In genomic region chr7:45786136-45786578, GRCm38 (mm10) we compare ENCODE assay signal across 9 mouse cellular contexts. TPM values are rescaled to one million over a fixed set of nuclear protein-coding genes. Genes with fewer than 3 reads are reported as not detected.
A peak's percentile ranks its signal among the peaks of the same experiment; 100 is the strongest.
DNase-seq lines count a peak whose midpoint lies in the region; ATAC-seq lines count a peak whose summit lies in the region.
"Had no signal": no experiment of that assay in that cellular context is flagged by ENCODE, and none has a peak within 500 bp of the region (broad histone marks: within the 10 kb centered on the region; RNA-seq: fewer than 3 reads in every experiment).

No protein-coding gene starts in this region.

- H3K4me3 ChIP-seq in heart, embryonic 14.5 days (ENCODE audit: control insufficient read depth in 1 of 2, insufficient read depth in 1 of 2, low read depth in 1 of 2, low read length in 2 of 2), result peak overlapping the region; percentile 46 to 47
- peak overlapping the region; percentile 97 for H3K4me3 ChIP-seq in neural tube, embryonic 12.5 days

- H3K27me3 ChIP-seq in heart, embryonic 14.5 days (ENCODE audit: control insufficient read depth, insufficient read depth, low read length), result peaks cover 50% of the 10 kb centered on the region
- no peaks in the 10 kb centered on the region for H3K27me3 ChIP-seq in neural tube, embryonic 12.5 days (replicated peaks)

- ATAC-seq in heart, embryonic 14.5 days (ENCODE audit: insufficient number of reproducible peaks, insufficient read depth, low FRiP score, low read depth), result no peak
- ATAC-seq in inflammation-experienced regulatory T-cells, adult 6 months, result peak; percentile 42
- ATAC-seq in neural tube, embryonic 12.5 days (ENCODE audit: low FRiP score, low read depth), result peak; percentile 54

- H3K36me3 ChIP-seq in heart, embryonic 14.5 days (ENCODE audit: control insufficient read depth, insufficient read depth, low read length), result no peaks in the 10 kb centered on the region
- H3K36me3 ChIP-seq in neural tube, embryonic 12.5 days, result peaks cover 39% of the 10 kb centered on the region

- WGBS in heart, embryonic 14.5 days, result 1% methylated on average over 14 of the region's 14 CpGs
- under 1% methylated on average over 14 of the region's 14 CpGs for WGBS in neural tube, embryonic 12.5 days

- H3K27ac ChIP-seq in heart, embryonic 14.5 days (replicated peaks in 1 of 2; ENCODE audit: control insufficient read depth in 1 of 2, insufficient read depth in 1 of 2, low read depth in 2 of 2, low read length in 2 of 2), result no peak overlapping the region
- H3K27ac ChIP-seq in neural tube, embryonic 12.5 days, result peak overlapping the region; percentile 90; the same call in 1 of the 2 replicates

- H3K9me3 ChIP-seq in heart, embryonic 14.5 days (ENCODE audit: control insufficient read depth, low read length), result no peaks in the 10 kb centered on the region
- H3K9me3 ChIP-seq in neural tube, embryonic 12.5 days, result no peaks in the 10 kb centered on the region

- H3K9ac ChIP-seq in heart, embryonic 14.5 days (ENCODE audit: low read length), result peak overlapping the region; percentile 66; the same call in 1 of the 2 replicates
- H3K9ac ChIP-seq in neural tube, embryonic 12.5 days, result peak overlapping the region; percentile 92

- H3K4me2 ChIP-seq in heart, embryonic 14.5 days (ENCODE audit: low read length), result peak overlapping the region; percentile 78
- peak overlapping the region; percentile 83 for H3K4me2 ChIP-seq in neural tube, embryonic 12.5 days (replicated peaks)

- no peak for DNase-seq in heart, adult 8-10 months (ENCODE audit: low spot score)
- peak; percentile 90 for DNase-seq in ES-CJ7 (ENCODE audit: low read depth, low spot score)
- peak; percentile 65 for DNase-seq in embryo, embryonic 11.5 days (ENCODE audit: low read depth, low spot score)
- DNase-seq in spleen, adult 12 weeks (ENCODE audit: low spot score), result no peak
- DNase-seq in lung, postnatal 10 days, result no peak

- H3K4me1 ChIP-seq in heart, embryonic 14.5 days (ENCODE audit: control insufficient read depth in 2 of 2, insufficient read depth in 2 of 2, low read length in 2 of 2), result peaks cover 7 to 13% of the 10 kb centered on the region in 2 experiments; a peak in 3 of 4 replicates
- H3K4me1 ChIP-seq in neural tube, embryonic 12.5 days, result peaks cover 29% of the 10 kb centered on the region

RNA-seq across cellular contexts. Expression of gene Sult2b1, which starts 1.7 kb away (rescaled TPM):
- polyA plus RNA-seq in heart, embryonic 14.5 days (2014; fragmentation: Nextera tagmentation; extraction: Ambion mirVana), result 0.30 and 0.81 TPM in 2 replicates
- total RNA-seq in heart, adult 8-10 months (2022), result not detected
- polyA plus RNA-seq in inflammation-experienced regulatory T-cells, adult 6 months (2017; shearing (Covaris generic)), result 1 to 10 TPM; 3.4 to 6.4 (median 3.8) TPM
- 2.1 and 2.4 TPM in 2 replicates for polyA plus RNA-seq in neural tube, embryonic 12.5 days (2016; fragmentation: Nextera tagmentation; extraction: Ambion mirVana)

RNA-seq across cellular contexts. Expression of gene Lmtk3, which starts 2.6 kb away (rescaled TPM):
- polyA plus RNA-seq in heart, embryonic 14.5 days (2014; fragmentation: Nextera tagmentation; extraction: Ambion mirVana), result 0.31 and 1.1 TPM in 2 replicates
- under 1 TPM in 1 of 4 experiments, not detected in 3; 0.22 TPM for total RNA-seq in heart, adult 8-10 months (2022)
- under 1 TPM in 1 of 3 experiments, not detected in 2; 0.58 TPM for polyA plus RNA-seq in inflammation-experienced regulatory T-cells, adult 6 months (2017; shearing (Covaris generic))
- polyA plus RNA-seq in neural tube, embryonic 12.5 days (2016; fragmentation: Nextera tagmentation; extraction: Ambion mirVana), result 10.9 and 14.1 TPM in 2 replicates

RNA-seq across cellular contexts. Expression of gene Cyth2, which starts 28.2 kb away (rescaled TPM):
- 88.6 and 89.7 TPM in 2 replicates for polyA plus RNA-seq in heart, embryonic 14.5 days (2014; fragmentation: Nextera tagmentation; extraction: Ambion mirVana)
- 10 to 100 TPM; 54.0 to 65.5 (median 62.1) TPM for total RNA-seq in heart, adult 8-10 months (2022)
- polyA plus RNA-seq in inflammation-experienced regulatory T-cells, adult 6 months (2017; shearing (Covaris generic)), result 10 to 100 TPM; 11.9 to 19.8 (median 16.7) TPM
- polyA plus RNA-seq in neural tube, embryonic 12.5 days (2016; fragmentation: Nextera tagmentation; extraction: Ambion mirVana), result 305 and 308 TPM in 2 replicates

RNA-seq across cellular contexts. Expression of gene Kcnj14, which starts 38.4 kb away (rescaled TPM):
- 0.26 and 0.78 TPM in 2 replicates for polyA plus RNA-seq in heart, embryonic 14.5 days (2014; fragmentation: Nextera tagmentation; extraction: Ambion mirVana)
- total RNA-seq in heart, adult 8-10 months (2022), result 1 to 10 TPM in 3 of 4 experiments, under 1 TPM in 1; 0.87 to 6.1 (median 3.1) TPM
- polyA plus RNA-seq in inflammation-experienced regulatory T-cells, adult 6 months (2017; shearing (Covaris generic)), result not detected
- polyA plus RNA-seq in neural tube, embryonic 12.5 days (2016; fragmentation: Nextera tagmentation; extraction: Ambion mirVana), result 0.86 and 0.87 TPM in 2 replicates
- total RNA-seq: hematopoietic stem cell, adult 5-6 weeks had no signal

RNA-seq across cellular contexts. Expression of gene Grwd1, which starts 44.6 kb away (rescaled TPM):
- polyA plus RNA-seq in heart, embryonic 14.5 days (2014; fragmentation: Nextera tagmentation; extraction: Ambion mirVana), result 33.5 and 36.2 TPM in 2 replicates
- 10 to 100 TPM; 10.2 to 16.0 (median 13.6) TPM for total RNA-seq in heart, adult 8-10 months (2022)
- 10 to 100 TPM; 16.5 to 29.3 (median 27.2) TPM for polyA plus RNA-seq in inflammation-experienced regulatory T-cells, adult 6 months (2017; shearing (Covaris generic))
- 48.3 and 50.7 TPM in 2 replicates for polyA plus RNA-seq in neural tube, embryonic 12.5 days (2016; fragmentation: Nextera tagmentation; extraction: Ambion mirVana)

Comparison
In these comparisons a context has a peak if more than half of its experiments do, and no peak if none do; other contexts are left out.
1. DNase-seq: peak in ES-CJ7 (single experiment) and embryo, embryonic 11.5 days (single experiment); none in heart, adult 8-10 months (single experiment), spleen, adult 12 weeks (single experiment) and lung, postnatal 10 days (single experiment).